Mouse (Mus musculus) neural tube, embryonic 12.5 days (tissue): Measurements from ENCODE around the gene Ift172. TPM values are rescaled to one million over a fixed set of nuclear protein-coding genes. Genes with fewer than 3 reads are reported as not detected.

Experiments used
- ATAC-seq: fragments of 200-750 bp; cut with Nextera tagmentation; 2 replicates; pipeline ENCODE4 v1.8.0; 2017; ENCODE audit warnings: low read depth, mild to moderate bottlenecking, moderate TSS enrichment, moderate library complexity; ENCODE audit not compliant: low FRiP score
- H3K27ac ChIP-seq: fragments of 300-500 bp; sonication (generic); 2 replicates; pipeline ENCODE4 v1.5.1; 2016
- H3K27me3 ChIP-seq: fragments of 300-500 bp; sonication (generic); replicated peaks from 2 replicates; pipeline ENCODE4 v1.6.1; 2016; ENCODE audit warnings: mild to moderate bottlenecking
- H3K36me3 ChIP-seq: fragments of 300-500 bp; sonication (generic); 2 replicates; pipeline ENCODE4 v1.6.1; 2016; ENCODE audit warnings: mild to moderate bottlenecking
- H3K4me1 ChIP-seq: fragments of 300-500 bp; sonication (generic); 2 replicates; pipeline ENCODE4 v1.6.1; 2016
- H3K4me2 ChIP-seq: fragments of 300-500 bp; sonication (generic); replicated peaks from 2 replicates; pipeline ENCODE4 v1.6.1; 2016; ENCODE audit warnings: mild to moderate bottlenecking
- H3K4me3 ChIP-seq: fragments of 300-500 bp; sonication (generic); 2 replicates; pipeline ENCODE4 v1.5.1; 2016
- H3K9ac ChIP-seq: fragments of 300-500 bp; sonication (generic); 2 replicates; pipeline ENCODE4 v1.6.1; 2016; ENCODE audit warnings: mild to moderate bottlenecking
- H3K9me3 ChIP-seq: fragments of 300-500 bp; sonication (generic); 2 replicates; pipeline ENCODE4 v1.6.1; 2016; ENCODE audit warnings: mild to moderate bottlenecking
- WGBS: fragments of 180-500 bp; shearing (Covaris S2); methylation state at CpG from one replicate; pipeline ENCODE4 v1.1.7; 2016; 5-methylcytosine and 5-hydroxymethylcytosine counted together
- polyA plus RNA-seq: library from polyadenylated mRNA; unstranded; fragments of >200 nt; fragmentation: Nextera tagmentation; extraction: Ambion mirVana; gene quantifications from 2 replicates; pipeline ENCODE4 v1.2.1, GENCODE M21; 2016

Gene Ift172
- 41.2 and 43.9 TPM in 2 replicates for polyA plus RNA-seq

DNA sequence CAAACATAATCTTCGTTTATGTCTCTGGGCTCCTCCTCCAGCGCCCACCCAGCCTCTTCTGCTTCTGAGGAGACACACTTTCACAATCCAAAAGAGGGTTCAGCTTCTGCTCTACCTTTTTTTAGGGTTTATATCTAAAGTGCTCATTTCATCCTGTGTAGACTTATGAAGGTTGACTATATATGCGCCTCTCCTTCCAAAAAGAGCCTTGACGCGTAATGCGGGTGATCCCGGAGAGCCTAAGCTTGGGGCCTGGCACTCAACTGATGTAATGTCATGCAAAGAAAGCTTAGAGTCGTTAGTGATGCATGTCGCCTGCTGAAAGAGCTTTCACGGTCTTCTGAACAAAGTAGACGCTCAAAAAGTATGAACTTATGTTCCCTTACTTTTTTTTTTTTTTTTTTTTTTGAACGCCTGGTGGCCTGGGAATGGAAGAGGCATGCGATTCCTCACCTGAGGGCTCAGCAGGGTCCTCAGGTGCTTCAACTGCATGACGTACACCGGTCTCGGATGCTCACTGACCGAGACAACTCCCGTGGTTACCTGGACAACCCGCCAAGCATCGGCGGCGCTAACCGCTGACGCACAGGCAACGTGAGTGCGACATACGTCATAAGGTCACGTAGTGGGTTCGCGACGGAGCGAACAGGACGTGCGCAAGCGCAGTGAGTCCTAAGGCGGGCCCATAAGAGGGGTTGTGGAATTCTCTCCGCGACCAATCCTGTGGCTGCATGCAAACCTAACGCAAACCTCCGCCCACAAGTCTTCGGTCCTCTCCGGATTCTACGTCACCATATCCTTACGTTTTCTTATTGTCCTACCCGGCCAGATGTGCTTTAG is at the start of gene Ift172:
Gene Ift172, minus strand, starts transcription at position 596 of the 840 bp plus-strand sequence.
- H3K27ac ChIP-seq, result peak within 1 kb of the TSS; percentile 70; the same call in 1 of the 2 replicates
- peak within 1 kb of the TSS; percentile 46 for H3K4me3 ChIP-seq
- peaks cover 40% of the 10 kb centered on the region for H3K4me1 ChIP-seq
- H3K27me3 ChIP-seq, result no peaks in the 10 kb centered on the region
- peak; percentile 87 for ATAC-seq
- H3K9me3 ChIP-seq, result no peaks in the 10 kb centered on the region
- WGBS, result 3% methylated on average over 45 of the region's 45 CpGs
- H3K9ac ChIP-seq, result peak within 1 kb of the TSS; percentile 48
- H3K4me2 ChIP-seq, result peak within 1 kb of the TSS; percentile 82
- H3K36me3 ChIP-seq, result peaks cover 27% of the 10 kb centered on the region

GRCm38 (mm10) chr5:31328255-31328654 is 37.3 kb upstream of the Ift172 start:
- H3K4me1 ChIP-seq, result no peaks in the 10 kb centered on the region
- no peak overlapping the region for H3K27ac ChIP-seq
- no peaks in the 10 kb centered on the region for H3K9me3 ChIP-seq
- no peak overlapping the region for H3K9ac ChIP-seq
- ATAC-seq, result no peak
- no peak overlapping the region for H3K4me2 ChIP-seq
- WGBS, result 38% methylated on average over 7 of the region's 7 CpGs
- no peaks in the 10 kb centered on the region for H3K27me3 ChIP-seq
- no peak overlapping the region for H3K4me3 ChIP-seq
- no peaks in the 10 kb centered on the region for H3K36me3 ChIP-seq

DNA sequence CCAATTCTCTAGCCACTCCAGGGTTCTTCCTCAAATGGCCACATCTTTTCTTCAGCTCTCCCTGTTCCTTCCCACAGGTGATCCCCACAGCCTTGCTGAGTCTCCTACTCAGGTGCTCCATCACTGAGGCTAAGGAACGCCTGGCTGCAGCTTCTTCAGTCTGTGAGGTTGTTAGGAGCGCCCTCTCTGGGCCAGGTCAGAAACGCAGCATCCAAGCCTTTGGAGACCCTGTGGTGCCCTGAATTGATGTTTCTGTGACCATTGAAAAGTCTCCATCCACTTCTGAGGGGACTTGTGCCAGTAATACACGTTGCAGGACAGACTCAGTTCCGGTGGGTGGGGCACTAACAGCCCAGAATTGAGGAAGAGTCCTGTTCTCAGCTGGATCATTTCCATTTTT is 35.9 kb upstream of the Ift172 start:
- no peak for ATAC-seq
- Histone ChIP-seq H3K9ac (no peak overlapping the region), H3K4me1 (no peaks in the 10 kb centered on the region), H3K36me3 (no peaks in the 10 kb centered on the region), H3K27ac (no peak overlapping the region), H3K4me2 (no peak overlapping the region), H3K4me3 (no peak overlapping the region), H3K9me3 (no peaks in the 10 kb centered on the region), H3K27me3 (no peaks in the 10 kb centered on the region)
- 16% methylated on average over 5 of the region's 5 CpGs for WGBS

- Histone ChIP-seq H3K9ac (no peak overlapping the region), H3K27ac (no peak overlapping the region), H3K27me3 (no peaks in the 10 kb centered on the region), H3K9me3 (no peaks in the 10 kb centered on the region), H3K36me3 (no peaks in the 10 kb centered on the region), H3K4me1 (no peaks in the 10 kb centered on the region), H3K4me2 (no peak overlapping the region), H3K4me3 (no peak overlapping the region)
- no peak for ATAC-seq
- WGBS, result 69% methylated on average over 3 of the region's 3 CpGs
These were observed 33.2 kb upstream of the Ift172 start for GRCm38 (mm10) chr5:31324085-31324484.

DNA sequence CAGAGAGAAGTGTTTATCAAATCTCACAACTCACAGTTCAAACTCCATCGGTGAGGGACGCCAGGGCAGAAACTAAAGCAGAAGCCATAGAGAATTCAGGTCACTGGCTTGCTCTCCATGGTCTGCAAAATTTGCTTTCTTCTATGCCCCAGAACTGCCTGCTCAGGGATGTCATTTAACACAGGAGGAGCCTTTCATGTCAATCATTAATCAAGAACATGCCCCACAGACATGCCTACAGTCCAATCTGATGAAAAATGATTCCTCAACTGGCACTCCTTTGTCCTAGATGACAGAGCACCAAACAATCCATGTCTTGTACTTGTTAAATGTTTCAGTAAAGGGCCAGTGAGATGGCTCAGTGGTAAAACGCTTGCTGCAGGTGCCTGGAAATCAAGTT is 31.9 kb upstream of the Ift172 start:
- ATAC-seq, result no peak
- 89% methylated on average over 3 of the region's 3 CpGs for WGBS
- Histone ChIP-seq H3K9ac (no peak overlapping the region), H3K4me2 (no peak overlapping the region), H3K4me3 (no peak overlapping the region), H3K36me3 (no peaks in the 10 kb centered on the region), H3K9me3 (no peaks in the 10 kb centered on the region), H3K4me1 (no peaks in the 10 kb centered on the region), H3K27ac (no peak overlapping the region), H3K27me3 (no peaks in the 10 kb centered on the region)

DNA sequence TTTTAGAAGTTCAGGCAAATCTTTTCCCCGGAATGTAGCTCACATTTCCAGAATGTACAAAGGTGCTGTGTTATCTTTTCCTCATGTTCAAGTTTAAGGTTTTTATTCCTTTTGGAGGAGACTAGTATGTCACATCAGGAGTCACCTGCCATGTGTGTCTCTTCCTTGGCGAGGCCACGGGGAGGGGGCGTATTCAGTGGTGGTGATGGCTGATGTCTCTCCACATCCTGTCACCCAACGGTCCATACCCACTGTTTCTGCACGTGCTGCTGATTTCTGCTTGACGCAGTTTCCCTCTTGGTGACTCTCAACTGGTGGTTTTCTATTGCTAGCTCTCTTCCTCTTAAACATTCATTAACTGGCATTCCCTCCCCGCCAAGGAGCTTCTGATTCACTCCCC is 21.9 kb upstream of the Ift172 start:
- Histone ChIP-seq H3K9me3 (no peaks in the 10 kb centered on the region; the same call in 1 of the 2 replicates), H3K4me1 (no peaks in the 10 kb centered on the region), H3K9ac (no peak overlapping the region), H3K27ac (no peak overlapping the region), H3K4me2 (no peak overlapping the region), H3K4me3 (no peak overlapping the region), H3K27me3 (no peaks in the 10 kb centered on the region), H3K36me3 (no peaks in the 10 kb centered on the region)
- WGBS, result 90% methylated on average over 8 of the region's 8 CpGs
- no peak for ATAC-seq

- H3K27me3 ChIP-seq, result no peaks in the 10 kb centered on the region
- H3K36me3 ChIP-seq, result no peaks in the 10 kb centered on the region
- H3K9ac ChIP-seq, result no peak overlapping the region
- no peak overlapping the region for H3K4me2 ChIP-seq
- no peaks in the 10 kb centered on the region for H3K9me3 ChIP-seq
- no peak overlapping the region for H3K4me3 ChIP-seq
- H3K4me1 ChIP-seq, result no peaks in the 10 kb centered on the region
- 87% methylated on average over 6 of the region's 6 CpGs for WGBS
- no peak overlapping the region for H3K27ac ChIP-seq
- ATAC-seq, result no peak
These were observed 12.2 kb upstream of the Ift172 start for GRCm38 (mm10) chr5:31303093-31303492.

- 66% methylated on average over 8 of the region's 8 CpGs for WGBS
- H3K27ac ChIP-seq, result no peak overlapping the region
- H3K4me1 ChIP-seq, result no peaks in the 10 kb centered on the region
- no peak overlapping the region for H3K4me2 ChIP-seq
- no peak for ATAC-seq
- no peaks in the 10 kb centered on the region for H3K36me3 ChIP-seq
- H3K9me3 ChIP-seq, result no peaks in the 10 kb centered on the region
- no peaks in the 10 kb centered on the region for H3K27me3 ChIP-seq
- no peak overlapping the region for H3K9ac ChIP-seq
- H3K4me3 ChIP-seq, result no peak overlapping the region
These were observed 10.9 kb upstream of the Ift172 start for GRCm38 (mm10) chr5:31301866-31302265.

DNA sequence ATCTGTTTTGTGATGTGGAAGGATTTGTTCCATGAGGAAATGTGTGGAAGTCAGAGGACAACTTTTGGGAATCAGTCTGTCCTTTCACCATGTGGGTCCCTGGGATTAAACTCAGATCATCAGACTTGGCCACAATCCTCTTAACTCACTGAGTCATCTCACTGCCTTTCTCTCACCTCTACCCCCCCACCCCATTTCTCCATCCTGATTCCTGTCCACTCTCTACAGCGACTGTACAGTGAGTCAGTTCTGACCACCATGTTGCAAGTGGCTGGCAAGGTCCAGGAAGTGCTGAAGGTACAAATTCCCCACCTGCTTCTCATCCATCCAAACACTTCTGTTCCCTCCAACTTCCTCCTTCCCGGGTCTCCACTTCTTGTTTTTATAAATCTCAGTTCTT is 7.6 kb upstream of the Ift172 start:
- peaks cover 21% of the 10 kb centered on the region for H3K4me1 ChIP-seq
- H3K9ac ChIP-seq, result no peak overlapping the region
- no peak overlapping the region for H3K4me2 ChIP-seq
- no peak for ATAC-seq
- no peaks in the 10 kb centered on the region for H3K27me3 ChIP-seq
- H3K36me3 ChIP-seq, result peaks cover 6% of the 10 kb centered on the region
- H3K4me3 ChIP-seq, result no peak overlapping the region
- H3K9me3 ChIP-seq, result no peaks in the 10 kb centered on the region
- 60% methylated on average over 2 of the region's 2 CpGs for WGBS
- no peak overlapping the region for H3K27ac ChIP-seq

DNA sequence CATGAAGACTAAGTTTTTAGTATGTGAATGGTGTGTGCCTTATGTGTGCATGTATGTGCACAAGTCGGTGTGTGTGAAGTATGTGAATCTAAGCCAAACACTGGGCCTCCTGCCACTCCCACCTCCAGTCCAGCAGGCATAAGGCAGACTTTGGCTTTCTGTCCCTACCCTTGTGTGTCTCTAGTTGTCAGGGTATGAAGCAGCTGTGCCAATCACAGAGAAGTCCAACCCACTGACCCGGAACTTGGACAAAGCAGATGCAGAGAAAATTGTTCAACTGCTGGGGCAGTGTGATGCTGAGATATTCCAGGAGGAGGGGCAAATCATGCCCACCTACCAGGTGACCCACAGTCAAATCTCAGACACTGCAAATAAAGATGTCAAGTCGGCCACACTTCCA is 7.1 kb upstream of the Ift172 start:
- no peak overlapping the region for H3K4me2 ChIP-seq
- H3K4me3 ChIP-seq, result no peak overlapping the region
- no peak for ATAC-seq
- no peaks in the 10 kb centered on the region for H3K27me3 ChIP-seq
- WGBS, result 79% methylated on average over 3 of the region's 3 CpGs
- H3K9ac ChIP-seq, result no peak overlapping the region
- no peaks in the 10 kb centered on the region for H3K9me3 ChIP-seq
- peaks cover 11% of the 10 kb centered on the region for H3K36me3 ChIP-seq
- no peak overlapping the region for H3K27ac ChIP-seq
- H3K4me1 ChIP-seq, result peaks cover 22% of the 10 kb centered on the region

DNA sequence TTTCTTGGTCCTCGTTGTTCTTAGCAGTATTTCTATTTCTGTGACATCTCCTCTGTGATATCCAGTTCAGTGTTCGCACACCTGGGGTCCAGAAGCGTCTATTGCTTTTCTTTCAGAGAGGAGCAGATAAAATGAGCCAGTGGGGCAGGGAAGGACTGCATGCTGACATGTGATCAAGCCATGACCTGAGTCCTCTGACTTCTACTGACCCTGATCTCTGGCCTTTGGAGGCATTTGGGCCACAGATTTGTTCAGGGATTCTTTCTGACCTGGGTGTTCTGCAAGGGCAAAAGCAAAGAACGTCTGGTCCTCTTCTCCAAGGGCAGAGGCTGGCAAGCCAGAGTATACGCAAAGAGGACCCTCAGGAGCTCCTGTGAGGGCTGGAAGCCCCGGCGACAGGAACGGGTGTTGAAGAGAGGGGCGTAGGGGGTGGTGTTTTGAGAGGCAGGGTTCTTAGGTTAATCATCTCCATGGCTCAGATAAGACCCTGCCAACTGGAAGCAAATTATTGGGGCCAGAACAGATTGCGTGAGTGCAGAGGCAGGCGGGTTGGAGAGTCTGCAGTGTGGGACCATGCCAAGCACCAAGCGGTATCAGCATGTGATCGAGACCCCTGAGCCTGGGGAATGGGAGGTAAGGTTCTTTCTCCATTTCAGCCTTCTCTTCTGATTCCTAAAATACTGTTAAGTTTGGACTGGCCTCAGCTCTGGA is 6.3 kb upstream of the Ift172 start, which contains the start of gene Gckr:
Gene Gckr, plus strand, starts transcription at position 397 of the 711 bp plus-strand sequence.
- H3K9ac ChIP-seq, result no peak within 1 kb of the TSS
- H3K4me1 ChIP-seq, result peaks cover 22% of the 10 kb centered on the region
- no peaks in the 10 kb centered on the region for H3K27me3 ChIP-seq
- no peak within 1 kb of the TSS for H3K4me3 ChIP-seq
- ATAC-seq, result no peak
- H3K9me3 ChIP-seq, result no peaks in the 10 kb centered on the region
- no peak within 1 kb of the TSS for H3K27ac ChIP-seq
- 80% methylated on average over 13 of the region's 13 CpGs for WGBS
- H3K4me2 ChIP-seq, result peak within 1 kb of the TSS; percentile 99
- peaks cover 15% of the 10 kb centered on the region for H3K36me3 ChIP-seq

GRCm38 (mm10) chr5:31295606-31296141 is 4.8 kb upstream of the Ift172 start, which contains the start of gene Fndc4:
Gene Fndc4, minus strand, starts transcription at chr5:31296080.
- Histone ChIP-seq H3K27me3 (no peaks in the 10 kb centered on the region), H3K9ac (peak within 1 kb of the TSS; percentile 95), H3K4me1 (peaks cover 29% of the 10 kb centered on the region), H3K27ac (peak within 1 kb of the TSS; percentile 62; the same call in 1 of the 2 replicates), H3K9me3 (no peaks in the 10 kb centered on the region), H3K36me3 (peaks cover 15% of the 10 kb centered on the region), H3K4me2 (peak within 1 kb of the TSS; percentile 99), H3K4me3 (peak within 1 kb of the TSS; percentile 87)
- ATAC-seq, result peak; percentile 72
- under 1% methylated on average over 46 of the region's 46 CpGs for WGBS
